Mouse (Mus musculus) ES-E14 (cell line): ENCODE results near the gene Klk9. TPM values are rescaled to one million over a fixed set of nuclear protein-coding genes. Genes with fewer than 3 reads are reported as not detected.

ENCODE experiments used
- DNase-seq: peaks from one replicate; pipeline ENCODE4 v3.0.0-alpha.2; 2013; ENCODE audit warnings: low read depth, low spot score
- H3K27ac ChIP-seq: 2 replicates; pipeline ENCODE4 v1.5.1; 2012; ENCODE audit warnings: low read depth, mild to moderate bottlenecking, low read length, moderate library complexity, mixed read lengths; ENCODE audit not compliant: poor library complexity, insufficient read depth, severe bottlenecking
- H3K36me3 ChIP-seq: 2 replicates; pipeline ENCODE4 v1.6.1; 2012; ENCODE audit warnings: mild to moderate bottlenecking, low read length, moderate library complexity, mixed read lengths; ENCODE audit not compliant: control insufficient read depth, poor library complexity, insufficient read depth, severe bottlenecking
- H3K4me1 ChIP-seq, 2 experiments: fragments of 150-350 bp in 1 of 2; sonication (generic) in 1 of 2; 2 replicates each; pipeline ENCODE4 v1.6.1; 2012; ENCODE audit warnings: low read length in 2 of 2, mild to moderate bottlenecking in 1 of 2, mixed read lengths in 1 of 2; ENCODE audit not compliant: control insufficient read depth in 2 of 2, insufficient read depth in 2 of 2, poor library complexity in 1 of 2
- H3K4me3 ChIP-seq, 2 experiments: fragments of 150-350 bp in 1 of 2; sonication (generic) in 1 of 2; 2 replicates each; pipeline ENCODE4 v1.5.1; 2012; ENCODE audit warnings: low read length in 2 of 2, low read depth in 1 of 2, mild to moderate bottlenecking in 1 of 2, mixed read lengths in 1 of 2; ENCODE audit not compliant: insufficient read depth in 1 of 2, poor library complexity in 1 of 2, severe bottlenecking in 1 of 2
- H3K9ac ChIP-seq: 2 replicates; pipeline ENCODE4 v1.6.1; 2012; ENCODE audit warnings: low read depth, mild to moderate bottlenecking, low read length, mixed read lengths; ENCODE audit not compliant: poor library complexity, insufficient read depth, severe bottlenecking
- H3K9me3 ChIP-seq: fragments of 150-350 bp; sonication (generic); 2 replicates; pipeline ENCODE4 v1.6.1; 2012; ENCODE audit warnings: low read depth, mild to moderate bottlenecking, low read length; ENCODE audit not compliant: control insufficient read depth, insufficient read depth
- CHD2 ChIP-seq: IDR thresholded peaks from 2 replicates; pipeline ENCODE4 v1.6.1; 2014; ENCODE audit warnings: mild to moderate bottlenecking, low read depth, low read length, inconsistent platforms
- HCFC1 ChIP-seq: IDR thresholded peaks from 2 replicates; pipeline ENCODE4 v1.6.1; 2012; ENCODE audit warnings: low read length, inconsistent platforms, borderline replicate concordance; ENCODE audit not compliant: insufficient read depth
- MAFK ChIP-seq: IDR thresholded peaks from 2 replicates; pipeline ENCODE4 v1.6.1; 2014; ENCODE audit warnings: mild to moderate bottlenecking, low read depth, low read length, inconsistent platforms; ENCODE audit not compliant: insufficient read depth
- ZC3H11A ChIP-seq: IDR thresholded peaks from 2 replicates; pipeline ENCODE4 v1.6.1; 2012; ENCODE audit warnings: low read depth, mild to moderate bottlenecking, inconsistent platforms, low read length, borderline replicate concordance
- ZNF384 ChIP-seq: IDR thresholded peaks from 2 replicates; pipeline ENCODE4 v1.6.1; 2012; ENCODE audit warnings: low read depth, low read length, inconsistent platforms
- in situ Hi-C, 2 experiments: fragments of 600-800 bp; cut with MboI; formaldehyde crosslinking; loops; one replicate each; pipeline ENCODE4 v1.15.1; 2025; ENCODE audit warnings: low sequenced_read_pairs in 2 of 2, inconsistent platforms in 1 of 2; ENCODE audit not compliant: unreplicated experiment in 2 of 2
- total RNA-seq: library from RNA; depleted of rRNA; stranded (reverse); fragments of 300-350 nt; gene quantifications from 2 replicates; pipeline ENCODE4 v1.2.3, GENCODE M21; 2012

The Klk9 gene
- total RNA-seq, 1 experiment, result 0.13 TPM

DNA sequence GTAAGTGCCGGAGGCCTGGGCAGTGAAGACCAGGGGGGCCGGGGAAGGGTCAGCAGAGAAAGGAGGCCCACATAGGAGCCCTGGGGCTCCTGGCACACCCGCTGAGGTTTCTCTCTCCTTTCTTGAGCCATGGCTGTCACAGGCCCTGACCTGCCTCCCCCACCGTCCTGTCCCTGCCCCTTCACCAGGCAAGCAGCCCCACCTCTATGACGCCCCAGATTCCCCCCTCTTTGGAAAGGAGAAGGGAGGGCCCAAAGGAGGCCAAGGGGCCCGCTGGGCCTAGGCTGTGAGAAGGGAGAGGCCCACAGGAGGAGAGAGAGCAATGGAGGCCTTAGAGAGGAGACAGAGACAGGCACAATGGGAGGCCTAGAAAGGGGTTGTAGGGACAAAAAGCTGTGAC, 16.9 kb upstream of the Klk9 start:
- Histone ChIP-seq H3K9me3 (no peaks in the 10 kb centered on the region), H3K4me1 (peaks cover 0 to 20% of the 10 kb centered on the region in 2 experiments; a peak in 3 of 4 replicates), H3K4me3 (no peak overlapping the region), H3K27ac (no peak overlapping the region), H3K9ac (peak overlapping the region; percentile 55; the same call in 1 of the 2 replicates), H3K36me3 (no peaks in the 10 kb centered on the region)
- TF ChIP-seq CHD2 (no peak), ZNF384 (no peak), HCFC1 (no peak), MAFK (no peak)
- no peak for DNase-seq
- in situ Hi-C loops, result no loop called here

DNA sequence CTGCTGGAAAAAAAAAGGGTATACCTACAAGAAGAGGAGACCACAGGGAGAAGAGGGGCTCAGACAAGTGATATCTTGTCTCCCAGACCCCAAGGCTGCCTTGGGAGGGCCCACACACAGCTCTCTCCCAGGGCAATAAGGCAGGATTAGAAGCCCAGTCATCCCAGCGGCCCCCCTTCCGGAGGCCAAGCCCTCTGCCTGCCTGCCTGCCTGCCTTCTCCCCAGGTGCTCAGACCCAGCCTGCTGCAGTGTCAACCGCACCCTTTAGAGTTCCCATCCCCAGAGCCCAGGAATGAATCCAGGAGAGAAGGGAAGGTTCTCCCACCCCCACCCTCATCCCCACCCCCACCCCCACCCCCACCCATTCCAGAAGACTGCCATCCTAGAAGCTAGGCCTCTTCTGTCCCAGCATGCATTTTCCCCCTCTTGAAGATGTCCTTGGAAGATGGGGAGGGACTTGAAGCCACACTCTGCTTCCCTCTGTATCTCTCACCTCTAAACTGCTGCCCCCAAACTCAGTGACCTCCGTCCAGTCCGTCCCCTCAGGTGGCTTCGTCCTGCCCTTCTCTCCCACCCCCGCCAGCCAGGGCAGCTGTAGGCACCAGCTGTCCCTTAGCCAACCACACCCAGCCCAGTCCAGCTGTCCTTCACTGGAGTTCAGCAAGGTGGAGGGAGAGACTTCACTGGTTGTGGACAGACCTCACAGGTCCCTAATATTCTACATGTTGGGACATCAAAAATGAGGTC, 16.2 kb upstream of the Klk9 start:
- H3K27ac ChIP-seq, result no peak overlapping the region
- H3K36me3 ChIP-seq, result no peaks in the 10 kb centered on the region
- in situ Hi-C loops, result no loop called here
- H3K9ac ChIP-seq, result peak overlapping the region; percentile 55; the same call in 1 of the 2 replicates
- no peak for DNase-seq
- H3K4me3 ChIP-seq, result no peak overlapping the region
- no peak for TF ChIP-seq MAFK
- TF ChIP-seq ZC3H11A, result no peak
- TF ChIP-seq ZNF384, result no peak
- no peak for TF ChIP-seq HCFC1
- TF ChIP-seq CHD2, result no peak
- H3K9me3 ChIP-seq, result no peaks in the 10 kb centered on the region
- peaks cover 0 to 24% of the 10 kb centered on the region in 2 experiments; a peak in 3 of 4 replicates for H3K4me1 ChIP-seq

DNA sequence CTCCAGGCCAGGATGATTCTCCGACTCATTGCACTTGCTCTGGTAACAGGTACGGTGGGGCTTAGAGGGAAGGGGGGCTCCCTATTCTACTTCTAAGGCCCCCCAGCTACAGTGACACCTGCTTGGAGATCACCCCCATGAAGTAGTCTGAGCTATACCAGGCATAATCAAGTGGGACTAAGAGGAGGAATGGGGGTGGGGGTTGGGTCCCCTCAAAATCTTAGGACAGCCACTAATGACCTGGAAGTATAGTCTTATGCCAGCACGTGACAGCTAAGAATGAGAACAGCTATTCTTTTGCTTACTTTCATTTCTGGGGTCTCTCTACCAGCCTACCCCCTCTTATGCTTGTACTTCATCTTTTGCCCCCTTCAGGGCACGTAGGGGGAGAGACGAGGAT, 15.2 kb upstream of the Klk9 start:
- TF ChIP-seq CHD2 (no peak), HCFC1 (no peak), ZNF384 (no peak), ZC3H11A (no peak), MAFK (no peak)

GRCm38 (mm10) chr7:43777423-43777822, 14.3 kb upstream of the Klk9 start:
- no peak overlapping the region for H3K27ac ChIP-seq
- H3K4me3 ChIP-seq, result no peak overlapping the region
- DNase-seq, result no peak
- no peaks in the 10 kb centered on the region for H3K9me3 ChIP-seq
- TF ChIP-seq ZNF384 (no peak), MAFK (no peak), CHD2 (no peak), HCFC1 (no peak), ZC3H11A (no peak)
- H3K9ac ChIP-seq, result no peak overlapping the region
- in situ Hi-C loops, result no loop called here
- no peaks in the 10 kb centered on the region for H3K36me3 ChIP-seq
- H3K4me1 ChIP-seq, result peaks cover 0 to 39% of the 10 kb centered on the region in 2 experiments; a peak in 3 of 4 replicates

More for the DNA sequence above, 15.2 kb upstream of the Klk9 start:
- Histone ChIP-seq H3K9ac (no peak overlapping the region), H3K4me3 (no peak overlapping the region), H3K9me3 (no peaks in the 10 kb centered on the region), H3K27ac (no peak overlapping the region), H3K4me1 (peaks cover 0 to 33% of the 10 kb centered on the region in 2 experiments; a peak in 3 of 4 replicates), H3K36me3 (no peaks in the 10 kb centered on the region)
- in situ Hi-C loops, result no loop called here
- DNase-seq, result no peak
